Mouse (Mus musculus) left cerebral cortex, postnatal 10 days (tissue): Measurements from ENCODE around the gene Lbp. TPM values are rescaled to one million over a fixed set of nuclear protein-coding genes. Genes with fewer than 3 reads are reported as not detected.

ENCODE experiments used
- DNase-seq, 2 experiments: peaks; one replicate each; pipeline ENCODE4 v3.0.0; 2021 to 2022; ENCODE audit warnings: low spot score in 2 of 2, mixed read lengths in 1 of 2; ENCODE audit errors: extremely low spot score in 1 of 2
- intact Hi-C: fragments of 180-260 bp; cut with DNase I; formaldehyde crosslinking; loops from one replicate; pipeline ENCODE4 v1.15.1; 2025
- total RNA-seq, 2 experiments: library from RNA; stranded (reverse); gene quantifications; 2 replicates each; pipeline ENCODE4 v1.2.3; 2021

Gene Lbp
- total RNA-seq, 2 experiments from 2014 or later: 2.1 to 5.7 TPM

DNA sequence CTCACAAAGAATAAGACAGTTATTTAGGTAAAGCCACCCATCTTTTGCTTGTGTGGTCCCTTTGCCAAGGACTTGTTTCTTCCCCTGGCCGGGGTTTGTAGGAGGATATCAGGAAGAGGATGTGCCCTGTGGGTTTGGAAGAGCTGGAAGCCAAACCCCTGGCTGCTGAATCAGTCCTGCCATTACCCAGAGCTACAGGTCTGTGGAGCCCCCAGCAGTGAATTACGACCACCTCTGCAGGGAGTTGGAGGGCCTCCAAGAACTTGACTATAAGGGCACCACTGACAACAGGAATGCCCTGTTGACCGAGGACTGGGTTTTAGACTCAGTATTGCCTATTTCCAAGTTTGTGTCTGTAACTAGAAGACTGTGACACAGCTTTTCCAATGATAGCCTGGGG lies 7.1 kb upstream of the Lbp start:
- intact Hi-C loops: no loop called here

DNA sequence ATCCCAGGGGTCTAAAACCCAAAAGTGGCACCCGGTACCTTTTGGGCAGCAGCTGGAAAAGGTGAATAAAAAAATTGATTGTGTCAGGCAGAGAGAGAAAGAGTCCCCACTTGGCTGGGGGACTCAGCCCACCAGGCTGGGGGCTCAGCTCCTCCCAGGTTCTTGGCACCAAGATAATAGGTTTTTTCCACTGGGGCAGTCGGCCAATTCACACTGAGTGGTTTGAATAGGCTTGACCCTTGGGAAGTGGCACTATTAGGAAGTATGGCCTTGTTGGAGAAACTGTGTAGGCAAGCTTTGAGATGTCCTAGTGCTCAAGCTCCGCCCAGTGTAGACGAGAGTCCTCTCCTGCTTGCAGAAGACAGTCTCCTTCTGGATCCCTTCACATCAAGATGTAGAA lies 6.6 kb upstream of the Lbp start:
- no peak for DNase-seq
- intact Hi-C loops: no loop called here

More for the DNA sequence above, 7.1 kb upstream of the Lbp start:
- DNase-seq: no peak

- intact Hi-C loops: no loop called here
- no peak for DNase-seq
These were observed 3.5 kb upstream of the Lbp start for GRCm38 (mm10) chr2:158302807-158303206.

DNA sequence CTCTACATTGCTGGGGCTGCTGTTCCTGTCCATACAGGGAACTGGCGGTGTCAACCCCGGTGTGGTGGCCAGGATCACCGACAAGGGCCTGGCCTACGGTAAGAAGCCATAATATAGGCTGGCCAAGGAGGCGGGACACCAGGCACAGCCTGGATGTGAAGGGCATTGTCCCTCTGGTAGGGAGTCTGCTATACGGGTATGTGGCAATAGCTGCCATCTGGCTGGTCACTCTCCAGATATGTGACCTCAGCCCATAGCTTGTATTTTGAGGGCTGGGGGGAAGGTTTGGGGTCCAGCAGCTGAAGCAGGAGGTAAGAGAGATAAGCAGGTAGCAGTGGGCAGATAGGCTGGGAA lies 380 bp downstream of the Lbp start:
- DNase-seq: no peak
- intact Hi-C loops: no loop called here

DNA sequence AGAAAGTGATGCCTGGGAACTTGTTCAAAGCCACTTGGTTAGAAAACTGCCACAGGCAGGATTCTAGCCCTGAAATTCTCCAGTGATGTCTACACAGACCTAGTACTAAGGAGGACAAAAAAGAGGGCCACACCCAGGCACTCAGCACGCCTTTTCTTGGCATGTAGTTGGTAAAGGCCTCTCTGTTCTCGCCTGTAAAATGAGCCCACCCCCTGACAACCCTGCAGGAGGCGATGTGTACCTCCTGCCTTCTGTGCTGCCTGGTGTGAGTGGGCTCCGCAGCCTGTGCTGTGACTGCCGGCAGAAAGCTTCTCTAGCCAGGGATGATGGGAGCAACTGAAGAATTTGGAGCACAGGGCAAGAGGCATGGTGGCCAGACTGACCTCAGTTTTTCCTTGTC lies 2.0 kb downstream of the Lbp start:
- intact Hi-C loops: no loop called here
- DNase-seq: no peak

- intact Hi-C loops: no loop called here
- DNase-seq: no peak
These were observed 6.8 kb downstream of the Lbp start for GRCm38 (mm10) chr2:158313089-158313488.

- intact Hi-C loops: no loop called here
These were observed 10.1 kb downstream of the Lbp start for GRCm38 (mm10) chr2:158316371-158316770.

GRCm38 (mm10) chr2:158317026-158317425 lies 10.7 kb downstream of the Lbp start:
- DNase-seq: peak; percentile 50 to 82
- intact Hi-C loops: no loop called here

More at GRCm38 (mm10) chr2:158316371-158316770, 10.1 kb downstream of the Lbp start:
- DNase-seq: no peak

- intact Hi-C loops: no loop called here
- no peak for DNase-seq
These were observed 15.3 kb downstream of the Lbp start for GRCm38 (mm10) chr2:158321596-158321995.

GRCm38 (mm10) chr2:158322845-158323244 lies 16.6 kb downstream of the Lbp start:
- no peak for DNase-seq
- intact Hi-C loops: no loop called here

GRCm38 (mm10) chr2:158324531-158325190 lies 18.4 kb downstream of the Lbp start:
- DNase-seq: peak in 1 of 2 experiments; percentile 25
- intact Hi-C loops: no loop called here

- intact Hi-C loops: no loop called here
- DNase-seq: no peak
These were observed 19.3 kb downstream of the Lbp start for GRCm38 (mm10) chr2:158325609-158326008.

DNA sequence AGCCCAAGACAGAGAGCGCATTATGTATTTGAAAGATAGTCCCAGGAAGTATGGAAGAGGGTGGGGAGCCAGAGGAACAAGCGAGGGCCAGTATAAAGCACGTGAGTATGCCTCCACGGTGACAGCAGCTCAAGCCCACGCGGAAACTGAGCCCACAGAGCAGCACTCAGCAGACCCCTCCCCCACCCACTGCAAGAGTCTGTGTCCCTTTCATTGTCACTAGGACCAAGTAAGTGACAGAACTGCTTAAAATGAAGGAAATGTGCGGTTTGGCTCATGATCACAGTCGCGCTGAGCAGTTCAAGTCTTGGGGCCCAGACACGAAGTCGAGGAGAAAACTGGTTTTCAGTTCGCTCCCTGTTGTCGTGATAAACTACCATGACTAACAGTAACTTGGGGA lies 28.1 kb downstream of the Lbp start:
- intact Hi-C loops: no loop called here
- DNase-seq: no peak

GRCm38 (mm10) chr2:158337698-158338097 lies 31.4 kb downstream of the Lbp start:
- no peak for DNase-seq
- intact Hi-C loops: loop anchor here (5.0 kb wide), 1 partner anchor 720 kb away; no protein-coding TSS in a partner anchor

- DNase-seq: peak in 1 of 2 experiments; percentile 60
These were observed 33.8 kb downstream of the Lbp start for GRCm38 (mm10) chr2:158339948-158340564.

DNA sequence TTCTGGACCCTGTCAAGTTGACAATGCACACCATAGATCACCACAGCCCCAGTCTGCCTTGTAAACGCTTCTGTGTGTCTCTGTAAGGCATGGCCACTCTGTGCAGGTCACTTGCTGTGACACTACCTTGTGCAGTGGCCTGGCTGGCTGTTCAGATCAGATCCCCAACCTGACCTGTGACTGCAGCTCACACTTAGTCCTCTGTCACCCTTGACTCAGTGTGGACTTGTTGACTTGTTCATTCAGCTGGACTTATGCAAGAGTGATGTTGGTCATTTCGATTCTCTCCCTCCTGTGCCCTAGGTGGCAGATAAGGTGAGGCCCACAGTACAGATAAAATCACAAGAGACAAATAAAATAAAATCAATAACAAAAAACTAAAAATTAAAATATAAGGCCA lies 35.0 kb downstream of the Lbp start:
- intact Hi-C loops: loop anchor here (5.0 to 10.0 kb wide), 2 partner anchors 59 to 277 kb away; no protein-coding TSS in a partner anchor
- no peak for DNase-seq

More at GRCm38 (mm10) chr2:158339948-158340564, 33.8 kb downstream of the Lbp start:
- intact Hi-C loops: loop anchor here (5.0 to 10.0 kb wide), 3 partner anchors 58 to 723 kb away; no protein-coding TSS in a partner anchor

- intact Hi-C loops: loop anchor here (5.0 to 10.0 kb wide), 2 partner anchors 61 to 279 kb away; no protein-coding TSS in a partner anchor
- DNase-seq: no peak
These were observed 37.2 kb downstream of the Lbp start for GRCm38 (mm10) chr2:158343495-158343894.

DNA sequence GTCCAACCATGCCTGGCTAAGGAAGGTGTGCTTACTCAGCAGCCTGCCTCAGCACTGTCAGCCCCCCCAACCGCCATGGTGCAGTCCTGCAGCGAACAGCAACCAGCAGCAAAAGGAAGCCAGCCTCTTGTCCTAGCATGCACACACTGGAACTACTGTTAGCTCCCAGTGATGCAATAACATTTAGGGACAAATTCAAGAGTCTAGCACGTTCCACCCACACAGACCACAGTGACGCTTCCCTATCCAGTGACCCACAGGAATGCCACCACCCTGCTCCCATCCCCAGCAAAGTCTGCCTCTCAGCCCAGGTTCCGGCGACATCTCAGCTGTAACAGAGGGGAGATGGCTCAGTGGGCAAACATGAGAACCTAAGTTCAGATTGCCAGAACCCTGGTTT lies 40.2 kb downstream of the Lbp start:
- no peak for DNase-seq
- intact Hi-C loops: loop anchor here (5.0 to 10.0 kb wide), 2 partner anchors 282 to 744 kb away; no protein-coding TSS in a partner anchor

GRCm38 (mm10) chr2:158347868-158348267 lies 41.6 kb downstream of the Lbp start:
- DNase-seq: peak; percentile 56 to 60
- intact Hi-C loops: loop anchor here (5.0 to 10.0 kb wide), 2 partner anchors 283 to 746 kb away; no protein-coding TSS in a partner anchor
